Mouse (Mus musculus): ENCODE results near the gene Hivep2. TPM values are rescaled to one million over a fixed set of nuclear protein-coding genes. Genes with fewer than 3 reads are reported as not detected.

Gene Hivep2
- polyA plus RNA-seq, 2 experiments from 2014 or later, result 20.2 to 20.7 TPM

DNA sequence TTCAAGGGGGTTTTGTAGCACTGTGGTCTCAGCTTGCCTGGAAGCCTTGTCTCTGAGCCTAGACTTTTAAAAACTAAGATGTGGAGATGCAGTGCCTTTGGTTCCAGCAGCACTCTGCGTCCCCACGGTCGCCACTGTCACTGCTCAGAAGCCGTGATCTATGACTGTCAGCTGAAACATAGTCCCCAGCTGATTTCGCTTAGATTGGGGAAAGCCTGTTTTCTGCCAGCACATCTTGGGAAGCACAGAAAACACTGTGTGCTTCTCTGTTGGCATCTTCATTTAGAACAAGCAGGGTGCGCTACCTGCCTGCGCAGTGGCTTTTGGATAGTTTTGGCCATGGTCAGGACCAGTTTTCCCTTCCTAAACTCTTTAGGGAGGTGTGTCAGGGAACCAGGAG, 59.1 kb downstream of the Hivep2 start:
- ATAC-seq, result no peak

GRCm38 (mm10) chr10:14027751-14028150, 61.9 kb downstream of the Hivep2 start:
- no peak for ATAC-seq

DNA sequence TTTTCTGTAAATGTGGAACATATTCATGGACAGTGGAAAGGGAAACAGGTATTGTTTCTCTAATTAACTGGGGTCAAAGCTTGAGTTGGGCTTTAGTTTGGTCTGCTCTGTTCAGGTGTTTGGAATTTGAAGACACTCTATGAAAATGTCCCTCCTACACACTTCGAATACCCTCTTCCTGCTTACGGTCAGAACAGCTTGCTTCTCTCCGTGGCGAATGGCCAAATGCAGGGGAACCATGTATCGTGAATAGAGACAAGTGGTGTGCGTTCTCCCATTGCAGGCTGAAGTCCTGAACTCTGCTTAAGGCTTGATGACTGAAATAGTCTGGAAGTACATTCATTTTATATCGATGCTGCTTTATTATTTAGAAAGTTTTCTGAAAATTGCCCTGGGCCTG, 63.1 kb downstream of the Hivep2 start:
- peak; percentile 27 for ATAC-seq

DNA sequence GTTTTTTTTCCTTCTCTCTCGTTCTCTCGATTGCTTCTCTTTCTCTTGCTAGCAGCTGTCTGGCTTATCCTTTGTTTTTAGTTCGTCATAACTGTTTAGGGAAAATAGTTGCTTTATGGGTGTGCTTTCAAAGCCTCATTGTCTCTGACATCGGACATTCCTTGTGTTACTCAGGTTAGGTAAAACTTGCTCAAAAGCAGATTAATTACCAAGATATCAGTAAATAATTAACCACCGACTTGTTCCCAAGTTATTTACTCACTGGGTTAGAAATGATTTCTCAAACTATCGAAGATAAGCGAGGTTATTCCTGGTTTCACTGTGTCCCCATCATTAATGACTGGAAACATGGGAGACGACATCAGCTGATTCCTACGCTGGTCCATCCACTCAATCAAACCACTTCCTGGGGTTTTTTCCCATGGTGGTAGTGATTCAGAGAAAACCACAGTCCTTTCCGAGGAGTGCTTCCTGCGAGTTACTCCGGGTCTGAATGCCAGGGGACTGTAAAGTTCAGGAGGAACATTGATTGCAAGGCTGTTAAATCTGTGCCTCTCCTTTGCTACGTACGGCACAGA, 64.7 kb downstream of the Hivep2 start:
- ATAC-seq, result no peak

DNA sequence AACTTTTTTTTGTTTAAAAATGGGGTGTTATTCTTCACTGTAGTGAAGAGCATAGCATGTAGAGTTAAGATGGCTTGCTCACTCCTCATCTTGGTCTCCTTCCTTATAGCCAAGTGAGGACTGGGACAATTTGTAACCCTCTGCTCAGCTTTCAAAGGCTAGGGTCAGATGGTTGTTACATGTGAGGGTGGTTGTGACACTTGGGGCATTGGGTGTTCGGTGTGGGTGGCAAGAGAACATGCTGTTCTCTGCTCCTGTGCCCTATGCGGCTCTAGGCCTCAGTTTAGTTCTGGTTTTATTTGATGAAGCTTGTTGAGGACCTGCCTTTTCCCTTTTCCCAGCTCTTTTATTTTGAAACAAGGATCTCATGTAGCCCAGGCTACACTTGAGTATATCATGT, 66.7 kb downstream of the Hivep2 start:
- ATAC-seq, result no peak

DNA sequence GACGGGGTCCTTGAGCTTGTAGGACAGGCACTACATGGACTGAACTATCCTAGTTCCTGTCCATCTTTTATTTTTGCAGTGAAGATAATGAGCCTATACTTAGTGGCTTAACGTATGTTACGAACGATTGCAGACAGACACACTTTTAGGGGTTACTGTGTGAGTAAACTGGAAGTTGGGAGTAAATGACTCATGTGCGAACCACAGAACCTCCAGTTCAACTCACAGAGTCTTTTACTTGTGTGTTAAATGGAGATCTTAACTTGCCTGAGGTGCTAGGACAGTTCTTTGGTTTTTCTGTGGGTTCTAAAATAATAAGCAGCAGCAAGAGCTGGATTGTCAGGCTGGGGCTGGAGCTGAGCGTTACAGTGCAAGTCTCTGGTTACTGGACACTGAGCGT, 68.2 kb downstream of the Hivep2 start:
- peak; percentile 48 for ATAC-seq

GRCm38 (mm10) chr10:14034790-14035189, 68.9 kb downstream of the Hivep2 start:
- ATAC-seq, result peak; percentile 40

- ATAC-seq, result no peak
Observed at GRCm38 (mm10) chr10:14035607-14036006, 69.7 kb downstream of the Hivep2 start.

- no peak for ATAC-seq
Observed at GRCm38 (mm10) chr10:14036472-14036871, 70.6 kb downstream of the Hivep2 start.

DNA sequence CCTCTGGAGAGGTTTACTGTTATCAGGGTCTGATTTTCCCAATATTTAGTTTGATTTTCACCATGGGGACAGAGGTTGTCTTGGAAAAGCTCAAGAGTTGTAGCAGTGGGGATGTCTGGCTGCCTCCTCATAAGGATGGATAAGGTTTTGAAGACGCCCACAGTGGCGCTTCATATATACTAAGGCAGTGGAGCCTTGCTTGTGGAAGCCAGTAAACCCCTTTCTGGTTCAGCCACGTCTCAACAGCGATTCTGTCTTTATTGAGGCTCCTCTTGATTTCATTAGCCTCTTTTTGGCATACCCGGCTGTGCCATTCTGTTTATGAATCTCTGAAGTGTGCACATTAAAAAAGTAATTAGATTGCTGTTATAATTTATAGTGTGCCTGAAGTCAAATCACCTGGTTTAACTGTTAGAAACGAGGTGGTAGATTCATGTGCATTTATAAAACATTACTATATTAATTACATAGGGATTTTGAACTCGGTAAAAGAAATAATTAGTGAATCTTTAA, 72.2 kb downstream of the Hivep2 start:
- no peak for ATAC-seq

- no peak for ATAC-seq
Observed at GRCm38 (mm10) chr10:14040716-14041470, 75.0 kb downstream of the Hivep2 start.

GRCm38 (mm10) chr10:14041606-14042005, 75.7 kb downstream of the Hivep2 start:
- ATAC-seq, result no peak

DNA sequence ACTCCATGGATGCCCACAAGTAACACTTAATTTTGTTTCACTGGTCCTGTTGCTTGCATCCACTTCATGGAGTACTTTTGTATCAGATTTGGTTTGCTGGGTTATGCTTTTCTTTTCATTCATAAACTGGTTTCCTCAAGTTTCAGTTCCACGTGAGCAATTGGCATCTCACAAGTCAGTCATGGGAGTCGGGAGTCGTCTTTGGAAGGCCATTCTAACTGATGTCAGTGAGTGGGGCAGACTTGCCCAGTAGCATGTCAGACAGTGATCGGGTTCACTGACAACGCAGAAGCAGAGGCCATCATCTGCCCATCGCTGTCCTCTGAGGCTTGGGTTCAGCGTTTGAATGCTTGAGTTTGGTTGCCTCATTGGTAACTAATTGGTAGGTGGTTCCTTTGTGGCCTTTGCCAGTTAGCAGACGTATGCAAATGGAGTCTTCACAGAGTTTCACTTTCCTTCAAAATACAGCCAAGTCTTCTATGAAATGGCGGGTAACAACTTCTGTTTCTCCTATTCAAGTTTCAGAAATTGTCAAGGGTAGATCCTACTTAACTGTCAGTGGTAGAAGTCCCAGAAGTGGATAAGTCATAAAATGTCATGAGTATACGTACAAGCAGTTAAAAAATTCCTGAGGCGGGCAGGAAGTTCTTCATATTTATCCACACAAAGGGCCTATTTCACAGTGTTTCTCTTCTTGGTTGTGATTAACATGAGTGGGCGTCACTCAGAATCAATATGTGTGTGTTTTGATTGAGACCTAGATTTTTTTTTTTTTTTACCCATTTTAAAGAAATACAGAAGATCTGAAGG, 76.9 kb downstream of the Hivep2 start:
- peak; percentile 32 for ATAC-seq

DNA sequence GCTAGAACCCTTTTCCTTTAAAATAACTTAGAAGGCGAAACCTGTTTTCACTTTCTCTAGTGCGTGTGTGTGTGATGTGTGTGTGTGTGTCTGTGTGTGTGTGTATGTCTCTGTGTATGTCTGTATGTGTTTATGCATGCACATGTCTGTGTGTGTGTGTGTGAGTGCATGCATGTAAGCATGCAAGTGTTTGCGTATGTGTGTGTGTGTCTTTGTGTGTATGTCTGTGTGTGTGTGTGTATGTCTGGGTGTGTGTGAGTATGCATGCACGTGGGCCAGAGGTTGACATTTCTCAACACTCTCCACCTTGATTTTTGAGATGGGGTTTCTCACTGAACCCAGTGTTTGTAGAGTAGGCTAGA, 77.5 kb downstream of the Hivep2 start:
- ATAC-seq, result peak; percentile 4

- ATAC-seq, result peak; percentile 13
Observed at GRCm38 (mm10) chr10:14044046-14044782, 78.3 kb downstream of the Hivep2 start.

GRCm38 (mm10) chr10:14044783-14045392, 79.0 kb downstream of the Hivep2 start:
- ATAC-seq, result peak; percentile 29

GRCm38 (mm10) chr10:14045745-14046144, 79.9 kb downstream of the Hivep2 start:
- ATAC-seq, result peak; percentile 48

DNA sequence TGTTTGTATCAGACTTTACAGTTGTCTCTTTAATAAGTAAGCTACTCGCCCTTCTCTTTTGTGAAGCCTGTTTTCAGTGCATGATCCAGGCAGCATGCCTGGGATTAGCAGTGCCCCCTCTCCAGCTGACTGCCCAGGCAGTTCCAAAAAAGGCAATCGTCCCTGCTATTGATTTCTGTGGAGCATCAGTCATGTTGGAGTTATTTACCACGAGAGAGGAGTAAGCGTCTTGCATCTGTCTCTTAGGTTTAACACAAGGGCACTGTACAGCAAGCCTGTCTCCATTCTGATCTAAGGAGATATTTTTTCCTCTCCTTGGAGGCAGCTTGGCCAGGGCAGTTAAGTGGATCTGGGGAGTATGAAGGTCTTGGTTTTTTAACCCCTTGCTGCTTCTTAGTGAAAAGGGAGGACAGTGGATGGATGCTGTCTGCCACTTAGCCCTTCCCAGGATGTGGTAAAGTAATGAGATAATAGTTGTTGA, 80.3 kb downstream of the Hivep2 start:
- peak; percentile 30 for ATAC-seq

GRCm38 (mm10) chr10:14046935-14047334, 81.1 kb downstream of the Hivep2 start:
- ATAC-seq, result no peak

DNA sequence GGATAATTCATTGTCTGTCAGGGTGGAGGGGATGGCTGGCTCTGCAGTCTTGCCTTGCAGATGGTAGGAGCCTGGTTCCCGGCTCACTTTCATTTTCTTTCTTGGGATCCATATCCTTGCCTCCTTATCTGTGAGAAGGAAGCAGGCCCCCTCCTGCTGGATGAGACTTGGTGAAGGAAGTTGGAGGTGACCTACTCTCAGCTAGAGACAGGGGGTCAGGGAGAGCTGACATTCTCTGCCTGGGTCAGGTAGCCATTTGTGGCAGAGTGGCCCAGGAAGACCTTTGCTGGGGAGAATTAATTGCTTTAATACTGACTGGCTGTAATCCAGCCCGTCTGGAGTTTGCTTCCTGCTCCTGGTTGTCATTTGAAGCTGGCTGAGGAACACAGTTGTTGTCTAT, 81.8 kb downstream of the Hivep2 start:
- ATAC-seq, result no peak

- ATAC-seq, result no peak
Observed at GRCm38 (mm10) chr10:14048322-14048915, 82.5 kb downstream of the Hivep2 start.

Measured in CD4-positive, CD25-positive, alpha-beta regulatory T cell, adult 4 months (primary cell).